Mouse (Mus musculus): ENCODE results near the gene 4930544G11Rik.

GRCm38 (mm10) chr6:65998343-65998742, 45.9 kb downstream of the 4930544G11Rik start:
- TF ChIP-seq CTCF (conservative IDR thresholded peaks at IDR 0.05; ENCODE audit: low read length) (no peak), NANOG (IDR thresholded peaks at IDR 0.05; ENCODE audit: borderline replicate concordance, low read length) (no peak), POU5F1 (IDR thresholded peaks at IDR 0.05; ENCODE audit: borderline replicate concordance, low read length) (no peak)

All from E14TG2a.4 (cell line).